Mouse (Mus musculus): Measurements from ENCODE around the gene Cpa2.

GRCm38 (mm10) chr6:30589819-30590218 lies 48.4 kb downstream of the Cpa2 start:
- TF ChIP-seq CTCF (IDR thresholded peaks at IDR 0.05) (no peak), EP300 (IDR thresholded peaks at IDR 0.05) (no peak)

All from lung, postnatal 0 days (tissue).